Mouse (Mus musculus): ENCODE data around the gene Zfp729b. TPM values are rescaled to one million over a fixed set of nuclear protein-coding genes. Genes with fewer than 3 reads are reported as not detected.

Gene Zfp729b
- 1 to 10 TPM; 8.8 to 9.2 TPM for polyA plus RNA-seq (2017; shearing (Covaris generic))

DNA sequence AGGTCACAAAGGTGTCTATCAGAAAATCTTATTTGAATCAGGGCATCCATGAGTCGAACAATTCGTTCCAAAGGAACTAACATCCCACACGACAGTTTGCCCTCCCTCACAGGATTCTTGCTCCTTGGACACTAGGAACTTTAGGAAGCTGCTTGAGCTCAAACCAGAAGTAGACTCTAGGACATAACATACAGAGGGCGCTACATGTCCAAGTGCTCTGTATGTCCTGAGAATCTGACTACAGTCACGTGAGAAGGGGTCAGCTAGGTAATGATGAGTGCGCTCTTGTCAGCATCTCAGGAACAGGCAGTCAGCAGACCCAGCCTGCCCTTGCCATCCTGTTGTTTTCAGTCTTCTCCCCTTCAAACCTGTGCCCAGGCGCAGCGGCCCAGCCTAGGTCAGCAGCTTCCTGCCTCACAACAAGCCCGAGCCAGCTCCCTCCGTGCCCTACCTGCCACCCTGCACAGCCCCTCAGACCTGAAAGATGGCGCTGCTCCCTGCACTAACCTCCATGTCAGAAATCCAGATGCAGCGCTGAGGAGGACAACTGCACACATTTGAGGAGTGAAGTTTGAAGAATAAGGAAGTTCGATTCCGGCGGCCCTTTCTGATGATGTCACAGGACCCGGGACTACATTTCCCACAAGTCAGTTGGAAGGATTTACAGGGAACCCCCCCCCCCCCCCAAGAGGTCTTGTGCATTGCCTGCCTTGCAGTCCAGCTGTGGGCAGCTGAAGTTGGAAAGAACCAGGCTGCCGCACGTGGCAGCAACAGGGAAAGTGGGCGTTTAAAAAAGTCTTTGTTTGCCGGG lies at the start of gene Zfp729b:
Gene Zfp729b (minus strand): TSS at position 642 of the 811 bp plus-strand sequence.
- ATAC-seq: peak; percentile 80

DNA sequence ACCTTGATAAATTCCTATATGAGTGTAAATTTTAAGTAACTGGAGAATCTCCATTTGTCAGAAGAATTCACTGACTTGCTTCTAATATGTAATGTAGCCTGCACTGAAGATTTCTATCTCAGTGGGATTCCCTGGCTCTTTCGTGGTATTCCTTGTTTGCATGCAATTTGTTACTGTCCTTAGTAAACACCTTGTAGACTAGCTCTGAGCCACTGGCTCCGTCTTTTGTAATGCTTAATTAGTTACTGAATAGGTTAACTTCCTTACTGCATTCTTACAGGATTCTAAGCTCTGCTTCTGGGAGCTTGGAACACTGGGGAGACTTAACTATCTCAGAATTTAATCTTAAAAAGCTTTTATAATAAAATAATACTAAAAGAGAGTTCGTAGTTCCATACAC lies 43.0 kb upstream of the Zfp729b start:
- no peak for ATAC-seq

DNA sequence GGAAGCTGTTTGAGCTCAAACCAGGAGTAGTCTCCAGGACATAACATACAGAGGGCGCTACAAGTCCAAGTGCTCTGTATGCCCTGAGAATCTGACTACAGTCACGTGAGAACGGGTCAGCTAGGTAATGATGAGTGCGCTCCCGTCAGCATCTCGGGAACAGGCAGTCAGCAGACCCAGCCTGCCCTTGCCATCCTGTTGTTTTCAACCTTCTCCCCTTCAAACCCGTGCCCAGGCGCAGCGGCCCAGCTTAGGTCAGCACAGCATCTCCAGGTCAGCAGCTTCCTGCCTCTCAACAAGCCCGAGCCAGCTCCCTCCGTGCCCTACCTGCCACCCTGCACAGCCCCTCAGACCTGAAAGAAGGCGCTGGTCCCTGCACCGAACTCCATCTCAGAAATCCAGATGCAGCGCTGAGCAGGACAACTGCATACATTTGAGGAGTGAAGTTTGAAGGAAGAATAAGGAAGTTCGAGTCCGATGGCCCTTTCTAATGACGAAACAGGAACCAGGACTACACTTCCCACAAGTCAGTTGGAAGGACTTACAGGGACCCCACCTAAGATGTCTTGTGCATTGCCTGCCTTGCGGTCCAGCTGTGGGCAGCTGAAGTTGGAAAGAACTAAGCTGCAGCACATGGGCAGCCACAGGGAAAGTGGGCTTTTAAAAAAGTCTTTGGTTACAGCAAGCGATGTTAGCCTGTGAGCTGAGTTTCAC lies 27.9 kb upstream of the Zfp729b start, which contains the start of the genes Gm49345 and Zfp729a:
Gene Gm49345 (minus strand): TSS at position 476 of the 714 bp plus-strand sequence.
Gene Zfp729a (minus strand): TSS at position 498 of the 714 bp plus-strand sequence.
- peak; percentile 99 for ATAC-seq

DNA sequence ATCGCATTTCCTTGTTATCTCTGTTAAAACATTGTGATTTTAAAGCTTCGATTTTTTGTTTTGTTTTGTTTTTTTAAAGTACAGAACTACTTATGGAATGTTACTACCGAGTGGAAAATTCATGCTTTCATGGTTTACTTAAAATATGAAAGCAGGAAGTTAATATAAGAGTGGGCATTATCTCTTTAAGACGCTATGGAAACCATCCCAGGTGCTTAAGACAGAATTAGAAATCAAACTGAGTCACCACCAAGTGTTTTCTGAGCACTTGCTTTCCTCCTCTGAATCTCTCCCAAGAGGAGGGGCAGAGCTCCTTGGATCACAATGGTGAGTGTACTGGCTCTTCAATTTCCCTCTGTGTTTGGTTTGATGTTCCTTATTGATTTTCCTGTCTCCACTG lies 601 bp upstream of the Zfp729b start:
- ATAC-seq: no peak

- ATAC-seq: no peak
These were observed 36.8 kb downstream of the Zfp729b start for GRCm38 (mm10) chr13:67572591-67573189.

GRCm38 (mm10) chr13:67553730-67554129 lies 55.8 kb downstream of the Zfp729b start, which contains the start of gene Zfp748:
Gene Zfp748 (minus strand): TSS chr13:67553830.
- no peak for ATAC-seq

- peak; percentile 99 for ATAC-seq
These were observed 56.8 kb downstream of the Zfp729b start for GRCm38 (mm10) chr13:67552505-67553346.

DNA sequence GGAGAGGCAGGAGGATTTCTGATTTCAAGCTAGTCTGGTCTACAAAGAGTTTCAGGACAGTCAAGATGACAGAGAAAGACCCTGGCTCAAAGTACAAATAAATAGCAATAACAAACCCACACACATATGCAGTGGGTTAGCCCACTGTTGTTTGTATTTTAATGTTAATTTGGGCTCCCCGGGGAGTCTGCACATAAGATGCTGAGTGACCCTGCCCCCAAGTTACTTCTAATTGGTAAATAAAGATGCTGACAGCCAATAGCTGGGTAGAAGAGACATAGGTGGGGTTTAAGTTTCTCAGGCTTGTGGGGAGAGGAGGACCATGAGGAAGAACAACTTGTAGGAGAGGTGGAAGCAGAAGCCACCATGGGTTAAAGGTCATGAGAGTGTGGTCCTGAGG lies 63.6 kb downstream of the Zfp729b start:
- no peak for ATAC-seq

Other genes with a start within 250 kb of the Zfp729b start
- gene Gm28044, start 249.2 kb downstream of the Zfp729b start, polyA plus RNA-seq (2017; shearing (Covaris generic)): not detected
- 1 to 10 TPM; 2.9 to 3.4 TPM for gene Zfp953, start 249.1 kb downstream of the Zfp729b start, polyA plus RNA-seq (2017; shearing (Covaris generic))
- 1 to 10 TPM; 1.3 to 2.3 TPM for gene Gm28041, start 234.0 kb downstream of the Zfp729b start, polyA plus RNA-seq (2017; shearing (Covaris generic))
- 1 to 10 TPM; 6.5 to 8.4 TPM for gene Zfp456, start 233.9 kb downstream of the Zfp729b start, polyA plus RNA-seq (2017; shearing (Covaris generic))
- 10 to 100 TPM; 20.6 to 23.0 TPM for gene Zfp429, start 209.9 kb downstream of the Zfp729b start, polyA plus RNA-seq (2017; shearing (Covaris generic))
- 1 to 10 TPM; 1.8 to 3.1 TPM for gene Zfp459, start 188.3 kb downstream of the Zfp729b start, polyA plus RNA-seq (2017; shearing (Covaris generic))
- gene Zfp874a, start 158.1 kb downstream of the Zfp729b start, polyA plus RNA-seq (2017; shearing (Covaris generic)): 10 to 100 TPM; 13.5 to 15.2 TPM
- 10 to 100 TPM in 1 of 2 experiments, 1 to 10 TPM in 1; 9.3 to 10.8 TPM for gene Zfp874b, start 125.4 kb downstream of the Zfp729b start, polyA plus RNA-seq (2017; shearing (Covaris generic))
- 10 to 100 TPM; 15.9 to 17.9 TPM for gene Zfp58, start 109.2 kb downstream of the Zfp729b start, polyA plus RNA-seq (2017; shearing (Covaris generic))
- 1 to 10 TPM in 1 of 2 experiments, not detected in 1; 4.7 TPM for gene Gm26965, start 83.6 kb downstream of the Zfp729b start, polyA plus RNA-seq (2017; shearing (Covaris generic))
- 10 to 100 TPM; 52.0 to 61.6 TPM for gene Zfp87, start 83.5 kb downstream of the Zfp729b start, polyA plus RNA-seq (2017; shearing (Covaris generic))
- 10 to 100 TPM; 17.4 to 23.4 TPM for gene Zfp748, start 55.9 kb downstream of the Zfp729b start, polyA plus RNA-seq (2017; shearing (Covaris generic))
- gene Gm49345, start 28.1 kb upstream of the Zfp729b start, polyA plus RNA-seq (2017; shearing (Covaris generic)): 1 to 10 TPM; 2.5 to 5.2 TPM
- gene Zfp729a, start 28.1 kb upstream of the Zfp729b start, polyA plus RNA-seq (2017; shearing (Covaris generic)): 1 to 10 TPM; 6.7 to 8.0 TPM
- gene Zfp738, start 77.4 kb upstream of the Zfp729b start, polyA plus RNA-seq (2017; shearing (Covaris generic)): 10 to 100 TPM; 11.9 to 16.7 TPM
- 1 to 10 TPM; 6.8 to 7.4 TPM for gene Zfp65, start 119.5 kb upstream of the Zfp729b start, polyA plus RNA-seq (2017; shearing (Covaris generic))
- 10 to 100 TPM; 13.0 to 16.3 TPM for gene Zfp85, start 145.5 kb upstream of the Zfp729b start, polyA plus RNA-seq (2017; shearing (Covaris generic))
- gene Zfp493, start 170.0 kb upstream of the Zfp729b start, polyA plus RNA-seq (2017; shearing (Covaris generic)): 1 to 10 TPM; 1.8 to 2.5 TPM
- gene Zfp273, start 204.0 kb upstream of the Zfp729b start, polyA plus RNA-seq (2017; shearing (Covaris generic)): 1 to 10 TPM; 6.4 to 6.7 TPM
- under 1 TPM in 1 of 2 experiments, not detected in 1; 0.70 TPM for gene Gm10037, start 221.4 kb upstream of the Zfp729b start, polyA plus RNA-seq (2017; shearing (Covaris generic))